Mouse (Mus musculus) liver, embryonic 14.5 days (tissue): ENCODE results near the gene 4921509C19Rik.

Experiments
- CTCF ChIP-seq: IDR thresholded peaks from 2 replicates; pipeline ENCODE4 v1.5.1; 2016; ENCODE audit warnings: antibody characterized with exemption, low read depth, control low read depth
- EP300 ChIP-seq: IDR thresholded peaks from 2 replicates; pipeline ENCODE4 v1.6.1; 2016; ENCODE audit warnings: antibody characterized with exemption, low read depth

DNA sequence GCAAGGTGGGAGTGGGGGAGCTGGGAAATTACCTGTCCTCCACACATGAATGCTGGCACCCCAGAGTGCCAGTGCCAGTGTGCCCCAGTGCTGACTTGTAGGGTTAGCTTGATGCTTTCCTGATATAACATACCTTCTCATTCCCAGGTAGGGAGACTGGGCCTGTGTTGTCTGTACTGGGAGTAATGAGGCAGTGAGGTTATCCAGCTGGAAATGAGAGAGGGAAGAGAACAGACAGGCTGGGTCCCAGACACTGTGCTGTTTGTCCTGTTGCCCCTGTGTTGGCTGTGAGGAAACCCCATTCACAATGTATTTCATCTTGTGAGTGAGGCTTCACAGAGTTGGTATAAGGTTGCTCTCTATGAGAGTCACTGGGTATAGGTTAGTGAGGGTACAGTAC, 10.5 kb upstream of the 4921509C19Rik start:
- no peak for TF ChIP-seq EP300
- no peak for TF ChIP-seq CTCF
